Mouse (Mus musculus) liver, adult 2 months (tissue): ENCODE measurements around the gene Hacd1.

ENCODE experiments used
- CTCF ChIP-seq: fragments of 200-500 bp; IDR thresholded peaks from 2 replicates; pipeline ENCODE4 v1.5.1; 2011; ENCODE audit warnings: low read depth, low read length, control low read depth
- POLR2A ChIP-seq: fragments of 200-500 bp; IDR thresholded peaks from 2 replicates; pipeline ENCODE4 v1.6.1; 2011; ENCODE audit warnings: low read length, control low read depth; ENCODE audit not compliant: insufficient read depth; ENCODE audit errors: extremely low read depth

GRCm38 (mm10) chr2:14048808-14049207 lies 7.1 kb downstream of the Hacd1 start:
- TF ChIP-seq CTCF (no peak), POLR2A (no peak)
